Mouse (Mus musculus) stomach, embryonic 15.5 days (tissue): ENCODE data around the gene Pigyl. TPM values are rescaled to one million over a fixed set of nuclear protein-coding genes. Genes with fewer than 3 reads are reported as not detected.
A peak's percentile ranks its signal among the peaks of the same experiment; 100 is the strongest.
"Not testable (repeated sequence)": the region's sequence is repeated elsewhere in the genome, so short reads cannot be mapped to it uniquely, and the experiment has no call there.

Experiments
- ATAC-seq: fragments of 200-750 bp; cut with Nextera tagmentation; 2 replicates; pipeline ENCODE4 v1.8.0; 2017; ENCODE audit warnings: low read depth, moderate number of reproducible peaks, moderate TSS enrichment; ENCODE audit not compliant: insufficient read depth, low FRiP score
- H3K27ac ChIP-seq: fragments of 300-500 bp; sonication (generic); 2 replicates; pipeline ENCODE4 v1.5.1; 2015; ENCODE audit warnings: mild to moderate bottlenecking, inconsistent platforms
- H3K27me3 ChIP-seq: fragments of 300-500 bp; sonication (generic); replicated peaks from 2 replicates; pipeline ENCODE4 v1.6.1; 2015; ENCODE audit warnings: inconsistent platforms
- H3K36me3 ChIP-seq: fragments of 300-500 bp; sonication (generic); 2 replicates; pipeline ENCODE4 v1.6.1; 2015; ENCODE audit warnings: inconsistent platforms
- H3K4me1 ChIP-seq: fragments of 300-500 bp; sonication (generic); 2 replicates; pipeline ENCODE4 v1.6.1; 2015; ENCODE audit warnings: inconsistent platforms
- H3K4me2 ChIP-seq: fragments of 300-500 bp; sonication (generic); 2 replicates; pipeline ENCODE4 v1.6.1; 2015; ENCODE audit warnings: mild to moderate bottlenecking, inconsistent platforms
- H3K4me3 ChIP-seq: fragments of 300-500 bp; sonication (generic); replicated peaks from 2 replicates; pipeline ENCODE4 v1.5.1; 2015; ENCODE audit warnings: inconsistent platforms
- H3K9ac ChIP-seq: fragments of 300-500 bp; sonication (generic); 2 replicates; pipeline ENCODE4 v1.6.1; 2015; ENCODE audit warnings: inconsistent platforms
- H3K9me3 ChIP-seq: fragments of 300-500 bp; sonication (generic); 2 replicates; pipeline ENCODE4 v1.6.1; 2016; ENCODE audit warnings: inconsistent platforms
- WGBS: fragments of 180-500 bp; shearing (Covaris S2); methylation state at CpG from one replicate; pipeline ENCODE4 v1.1.7; 2015; 5-methylcytosine and 5-hydroxymethylcytosine counted together
- polyA plus RNA-seq: library from polyadenylated mRNA; unstranded; fragments of >200 nt; fragmentation: Nextera tagmentation; extraction: Ambion mirVana; gene quantifications from 2 replicates; pipeline ENCODE4 v1.2.1, GENCODE M21; 2015

Pigyl gene
- polyA plus RNA-seq, 1 experiment from 2014 or later = 88.6 TPM

GRCm38 (mm10) chr9:22143108-22144037, 13.3 kb upstream of the Pigyl start:
- ATAC-seq = peak; percentile 68
- WGBS = 51% methylated on average over 17 of the region's 17 CpGs
- H3K9ac ChIP-seq = no peak overlapping the region
- no peaks in the 10 kb centered on the region for H3K36me3 ChIP-seq
- no peak overlapping the region for H3K4me3 ChIP-seq
- H3K4me2 ChIP-seq = no peak overlapping the region
- H3K27ac ChIP-seq = no peak overlapping the region
- no peaks in the 10 kb centered on the region for H3K4me1 ChIP-seq
- no peaks in the 10 kb centered on the region for H3K27me3 ChIP-seq
- no peaks in the 10 kb centered on the region for H3K9me3 ChIP-seq

DNA sequence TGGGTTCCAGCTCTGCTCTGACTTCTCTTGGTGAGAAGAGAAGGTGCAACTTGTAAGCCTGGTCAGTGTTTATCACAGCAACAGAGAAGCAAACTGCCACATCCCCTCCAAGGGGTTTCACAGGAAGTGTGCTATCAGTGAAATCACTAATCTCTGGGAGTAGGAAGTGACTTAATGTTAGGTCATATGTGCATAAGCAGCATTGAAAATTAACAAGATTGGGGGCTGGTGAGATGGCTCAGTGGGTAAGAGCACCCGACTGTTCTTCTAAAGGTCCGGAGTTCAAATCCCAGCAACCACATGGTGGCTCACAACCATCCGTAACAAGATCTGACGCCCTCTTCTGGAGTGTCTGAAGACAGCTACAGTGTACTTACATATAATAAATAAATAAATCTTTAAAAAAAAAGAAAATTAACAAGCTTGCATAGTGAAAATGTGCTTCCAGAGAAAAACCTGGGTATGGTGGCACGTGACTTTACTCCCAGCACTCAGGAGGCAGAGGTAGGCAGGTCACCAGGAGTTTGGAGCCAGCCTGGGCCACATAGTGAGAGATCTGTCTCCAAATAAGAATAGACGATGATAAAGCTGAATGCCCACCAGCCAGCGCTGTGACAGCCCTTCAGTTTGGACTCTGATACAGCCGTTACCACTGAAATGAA, 12.2 kb upstream of the Pigyl start:
- H3K36me3 ChIP-seq = no peaks in the 10 kb centered on the region
- no peak overlapping the region for H3K27ac ChIP-seq
- H3K4me1 ChIP-seq = no peaks in the 10 kb centered on the region
- ATAC-seq = no peak
- WGBS = 83% methylated on average over 8 of the region's 8 CpGs
- no peak overlapping the region for H3K9ac ChIP-seq
- no peak overlapping the region for H3K4me3 ChIP-seq
- no peak overlapping the region for H3K4me2 ChIP-seq
- H3K27me3 ChIP-seq = no peaks in the 10 kb centered on the region
- H3K9me3 ChIP-seq = no peaks in the 10 kb centered on the region

DNA sequence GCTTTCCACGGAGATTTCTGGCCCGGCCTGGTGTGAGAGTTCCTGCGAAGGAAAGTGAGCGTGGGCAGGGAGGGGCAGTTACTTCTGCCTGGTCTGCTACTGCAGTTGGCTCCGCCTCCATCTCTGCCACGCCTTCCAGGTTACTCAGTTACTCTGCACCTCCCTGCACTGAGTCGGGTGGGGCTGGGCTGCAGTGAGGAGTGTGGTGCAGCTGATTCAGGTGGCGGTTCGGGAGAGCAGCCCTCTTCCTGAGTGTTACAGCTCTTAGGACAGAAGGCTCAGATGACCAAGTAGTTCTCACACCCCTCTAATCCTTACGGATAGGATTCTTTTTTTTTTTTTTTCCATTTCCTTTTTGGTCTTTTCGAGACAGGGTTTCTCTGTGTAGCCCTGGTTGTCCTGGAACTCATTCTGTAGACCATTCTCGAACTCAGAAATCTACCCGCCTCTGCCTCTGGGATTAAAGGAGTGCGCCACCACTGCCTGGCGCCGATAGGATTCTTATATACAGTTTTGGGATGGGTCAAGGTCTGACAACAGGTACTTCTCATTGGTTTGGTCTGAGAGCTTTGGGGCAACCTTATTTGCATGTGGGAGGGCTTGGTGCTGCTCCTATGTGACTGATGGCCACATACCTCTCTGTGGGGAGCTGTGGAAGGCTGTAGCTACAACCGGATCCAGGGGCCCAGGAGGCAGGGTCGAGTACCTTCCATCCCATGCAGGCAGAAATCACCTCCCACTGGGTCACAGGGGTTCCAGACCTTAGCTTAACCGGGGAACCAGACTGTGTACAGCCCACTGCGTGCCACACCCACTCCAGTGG, 7.0 kb upstream of the Pigyl start:
- Histone ChIP-seq H3K4me3 (no peak overlapping the region), H3K9me3 (no peaks in the 10 kb centered on the region), H3K4me1 (no peaks in the 10 kb centered on the region), H3K27me3 (no peaks in the 10 kb centered on the region), H3K9ac (no peak overlapping the region), H3K36me3 (no peaks in the 10 kb centered on the region), H3K27ac (no peak overlapping the region), H3K4me2 (no peak overlapping the region)
- ATAC-seq = peak; percentile 68; the same call in 1 of the 2 replicates
- WGBS = 67% methylated on average over 20 of the region's 20 CpGs

DNA sequence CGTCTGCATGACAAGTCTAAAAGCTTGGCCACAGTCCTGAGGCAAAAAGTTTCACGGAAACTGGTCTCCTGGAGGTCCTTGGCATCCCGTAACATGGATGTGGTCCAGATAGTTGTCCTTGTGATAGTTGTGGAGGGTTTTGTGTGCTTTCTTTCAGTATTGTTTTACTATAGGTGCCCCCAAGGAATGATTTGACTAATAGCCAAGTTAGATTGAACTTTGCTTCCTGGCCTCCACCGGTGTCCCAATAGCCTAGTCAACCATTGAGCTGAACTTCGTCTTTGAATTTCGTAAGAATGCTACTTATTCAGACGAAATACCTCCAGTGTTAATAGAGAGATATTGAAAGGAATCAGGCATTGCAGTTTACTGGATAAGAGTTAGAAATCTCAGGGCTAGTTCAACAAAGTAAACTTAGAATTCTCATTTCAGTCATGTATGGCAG, 6.4 kb upstream of the Pigyl start:
- not testable (repeated sequence) for H3K27ac ChIP-seq, H3K36me3 ChIP-seq, H3K9ac ChIP-seq, H3K4me3 ChIP-seq, H3K4me1 ChIP-seq, H3K4me2 ChIP-seq, H3K9me3 ChIP-seq, H3K27me3 ChIP-seq, ATAC-seq
- WGBS = 79% methylated on average over 7 of the region's 7 CpGs

DNA sequence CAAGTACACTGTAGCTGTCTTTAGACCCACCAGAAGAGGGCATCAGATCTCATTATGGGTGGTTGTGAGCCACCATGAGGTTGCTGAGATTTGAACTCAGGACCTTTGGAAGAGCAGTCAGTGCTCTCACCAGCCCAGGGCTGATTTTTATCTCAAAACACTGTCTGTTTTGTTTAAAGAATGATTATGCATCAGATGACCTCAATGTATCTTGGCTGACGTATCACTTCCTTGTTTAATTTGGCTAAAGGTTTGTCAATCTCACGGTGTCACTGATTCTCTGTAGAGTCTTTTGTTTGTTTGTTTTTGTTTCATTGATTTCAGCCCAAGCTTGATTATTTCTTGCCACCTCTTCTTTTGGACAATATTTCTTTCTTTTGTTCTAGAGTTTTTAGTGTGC, 5.7 kb upstream of the Pigyl start:
- ATAC-seq = no peak
- H3K9me3 ChIP-seq = no peaks in the 10 kb centered on the region
- H3K4me3 ChIP-seq = no peak overlapping the region
- no peak overlapping the region for H3K27ac ChIP-seq
- H3K9ac ChIP-seq = no peak overlapping the region
- H3K27me3 ChIP-seq = no peaks in the 10 kb centered on the region
- H3K4me2 ChIP-seq = no peak overlapping the region
- WGBS = 72% methylated on average over 2 of the region's 2 CpGs
- no peaks in the 10 kb centered on the region for H3K36me3 ChIP-seq
- no peaks in the 10 kb centered on the region for H3K4me1 ChIP-seq

DNA sequence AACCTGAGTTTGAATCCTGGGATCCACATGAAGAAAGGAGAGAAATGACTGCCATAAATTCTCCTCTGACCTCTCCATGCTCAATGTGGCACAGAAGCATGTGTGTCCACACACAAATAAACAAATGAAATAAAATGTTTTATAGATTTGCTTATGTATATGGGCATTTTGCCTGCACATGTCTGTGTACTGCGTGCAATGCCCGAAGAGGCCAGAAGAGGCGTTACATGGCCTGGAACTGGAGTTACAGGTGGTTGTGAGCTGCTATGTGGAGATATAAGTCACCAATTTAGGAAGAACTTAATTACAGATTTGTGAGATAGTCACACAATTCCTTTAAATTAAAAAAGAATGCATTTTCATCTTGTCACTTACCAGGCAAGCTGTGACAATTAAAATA, 2.8 kb upstream of the Pigyl start:
- H3K36me3 ChIP-seq = no peaks in the 10 kb centered on the region; the same call in 1 of the 2 replicates
- ATAC-seq = no peak

GRCm38 (mm10) chr9:22155614-22156013, 1.0 kb upstream of the Pigyl start:
- Histone ChIP-seq H3K4me1 (peaks cover 7% of the 10 kb centered on the region; the same call in 1 of the 2 replicates), H3K4me2 (peak overlapping the region; percentile 64; the same call in 1 of the 2 replicates), H3K36me3 (no peaks in the 10 kb centered on the region; the same call in 1 of the 2 replicates), H3K4me3 (peak overlapping the region; percentile 12; the same call in 1 of the 2 replicates), H3K27ac (no peak overlapping the region), H3K27me3 (no peaks in the 10 kb centered on the region), H3K9ac (no peak overlapping the region), H3K9me3 (no peaks in the 10 kb centered on the region)
- ATAC-seq = no peak
- 23% methylated on average over 10 of the region's 10 CpGs for WGBS

More for the DNA sequence above, 2.8 kb upstream of the Pigyl start:
- no peak overlapping the region for H3K4me2 ChIP-seq
- no peak overlapping the region for H3K4me3 ChIP-seq
- H3K27ac ChIP-seq = no peak overlapping the region
- H3K27me3 ChIP-seq = no peaks in the 10 kb centered on the region
- no peak overlapping the region for H3K9ac ChIP-seq
- peaks cover 7% of the 10 kb centered on the region; the same call in 1 of the 2 replicates for H3K4me1 ChIP-seq
- H3K9me3 ChIP-seq = no peaks in the 10 kb centered on the region
- WGBS = 87% methylated on average over 3 of the region's 3 CpGs

DNA sequence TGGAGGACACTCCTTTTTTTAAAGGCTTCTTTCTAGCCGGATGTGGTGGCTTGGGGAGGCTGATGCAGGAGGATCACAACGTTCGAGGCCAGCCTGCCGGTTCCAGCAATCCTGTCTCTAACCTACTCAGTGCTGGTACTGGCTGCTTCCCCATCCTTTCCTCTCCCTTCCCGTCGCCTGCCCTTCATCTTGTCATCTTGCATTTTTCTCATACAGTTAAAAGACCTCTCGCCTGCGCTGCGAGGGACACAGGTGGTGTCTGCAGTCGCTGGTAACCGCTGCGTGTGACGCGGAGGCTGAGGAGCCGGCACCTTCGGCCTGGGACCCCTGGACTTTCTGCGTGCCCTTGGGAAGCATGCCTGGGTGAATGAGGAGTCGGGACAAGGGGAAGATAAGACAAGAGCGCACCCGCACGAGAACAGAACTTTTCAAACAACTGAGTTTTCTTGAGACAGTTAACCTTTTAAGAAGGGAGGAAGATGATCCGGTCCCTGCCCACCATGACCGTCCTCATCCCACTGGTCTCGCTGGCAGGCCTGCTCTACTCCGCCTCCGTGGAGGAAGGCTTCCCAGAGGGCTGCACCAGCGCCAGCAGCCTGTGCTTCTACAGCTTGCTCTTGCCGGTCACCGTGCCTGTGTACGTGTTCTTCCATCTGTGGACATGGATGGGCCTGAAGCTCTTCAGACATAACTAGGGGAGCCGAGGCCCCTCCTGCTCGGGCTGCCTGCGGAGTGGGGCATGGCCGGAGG, 1.0 kb downstream of the Pigyl start:
- Histone ChIP-seq H3K27me3 (no peaks in the 10 kb centered on the region), H3K4me3 (peak overlapping the region; percentile 79), H3K4me2 (peak overlapping the region; percentile 72), H3K36me3 (no peaks in the 10 kb centered on the region; the same call in 1 of the 2 replicates), H3K4me1 (peaks cover 7% of the 10 kb centered on the region; the same call in 1 of the 2 replicates), H3K9ac (0 out of 2 replicates have a peak overlapping the region, but pooled peaks have one; percentile 89), H3K9me3 (no peaks in the 10 kb centered on the region), H3K27ac (no peak overlapping the region)
- 67% methylated on average over 34 of the region's 34 CpGs for WGBS
- no peak for ATAC-seq

- no peak overlapping the region for H3K9ac ChIP-seq
- H3K27ac ChIP-seq = no peak overlapping the region
- H3K27me3 ChIP-seq = no peaks in the 10 kb centered on the region
- H3K4me1 ChIP-seq = peaks cover 7% of the 10 kb centered on the region; the same call in 1 of the 2 replicates
- WGBS = 39% methylated on average over 6 of the region's 6 CpGs
- no peak for ATAC-seq
- H3K9me3 ChIP-seq = no peaks in the 10 kb centered on the region
- no peak overlapping the region for H3K4me3 ChIP-seq
- no peaks in the 10 kb centered on the region; the same call in 1 of the 2 replicates for H3K36me3 ChIP-seq
- no peak overlapping the region for H3K4me2 ChIP-seq
Measured at GRCm38 (mm10) chr9:22161299-22161698, 4.7 kb downstream of the Pigyl start.

- Histone ChIP-seq H3K9ac (no peak overlapping the region), H3K9me3 (no peaks in the 10 kb centered on the region), H3K4me1 (peaks cover 6% of the 10 kb centered on the region; the same call in 1 of the 2 replicates), H3K4me3 (no peak overlapping the region), H3K27me3 (no peaks in the 10 kb centered on the region), H3K36me3 (no peaks in the 10 kb centered on the region; the same call in 1 of the 2 replicates), H3K27ac (no peak overlapping the region), H3K4me2 (no peak overlapping the region)
- ATAC-seq = no peak
- 74% methylated on average over 9 of the region's 9 CpGs for WGBS
Measured at GRCm38 (mm10) chr9:22162305-22162704, 5.7 kb downstream of the Pigyl start.

DNA sequence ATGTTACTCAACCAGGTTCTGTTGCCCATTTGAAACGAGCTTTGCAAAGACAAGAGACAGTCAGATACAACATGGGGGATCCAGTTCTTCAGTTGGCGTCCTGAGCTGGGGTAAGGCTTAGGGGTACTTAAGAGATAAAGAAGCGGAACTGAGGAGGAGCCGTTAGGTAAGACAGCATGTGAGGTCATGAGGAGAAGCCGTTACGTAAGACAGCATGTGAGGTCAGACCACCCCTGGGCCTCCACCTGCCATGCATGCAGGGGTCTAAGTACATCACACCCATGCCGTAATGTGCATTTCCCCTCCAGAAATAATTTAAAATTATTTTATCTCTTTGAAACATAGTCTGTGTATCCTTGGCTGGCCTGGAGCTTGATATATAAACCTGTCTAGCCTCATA, 6.3 kb downstream of the Pigyl start:
- Histone ChIP-seq H3K9me3 (no peaks in the 10 kb centered on the region), H3K4me2 (no peak overlapping the region), H3K36me3 (no peaks in the 10 kb centered on the region; the same call in 1 of the 2 replicates), H3K4me3 (no peak overlapping the region), H3K27me3 (no peaks in the 10 kb centered on the region), H3K27ac (no peak overlapping the region), H3K4me1 (0 out of 2 replicates have a peak, but pooled peaks cover 2% of the 10 kb centered on the region), H3K9ac (no peak overlapping the region)
- whole genome bisulfite sequencing = 88% methylated on average over 7 of the region's 7 CpGs
- no peak for ATAC-seq
